ENCODE assay signal across 8 mouse cellular contexts in genomic region chr10:116789096-116789495, GRCm38 (mm10).
A peak's percentile ranks its signal among the peaks of the same experiment; 100 is the strongest.
DNase-seq lines count a peak whose midpoint lies in the region; ATAC-seq and TF ChIP-seq lines count a peak whose summit lies in the region.

No protein-coding gene starts in this region.

- no peaks in the 10 kb centered on the region for H3K36me3 ChIP-seq in forebrain, postnatal 0 days (ENCODE audit: insufficient read depth)
- H3K36me3 ChIP-seq in forebrain, embryonic 12.5 days (replicated peaks) = no peaks in the 10 kb centered on the region
- H3K36me3 ChIP-seq in testis, adult 2 months (ENCODE audit: control insufficient read depth, insufficient read depth, low read length) = no peaks in the 10 kb centered on the region

- 0 out of 2 replicates have a peak overlapping the region, but pooled peaks have one; percentile 2 for H3K27ac ChIP-seq in forebrain, postnatal 0 days (ENCODE audit: low read depth, low read length)
- no peak overlapping the region for H3K27ac ChIP-seq in forebrain, embryonic 12.5 days
- H3K27ac ChIP-seq in testis, adult 2 months (ENCODE audit: control insufficient read depth, insufficient read depth, low read depth, low read length) = no peak overlapping the region

- H3K9me3 ChIP-seq in forebrain, postnatal 0 days (ENCODE audit: low read length) = no peaks in the 10 kb centered on the region
- 0 out of 2 replicates have a peak, but pooled peaks cover 2% of the 10 kb centered on the region for H3K9me3 ChIP-seq in forebrain, embryonic 12.5 days

- no peak overlapping the region for H3K9ac ChIP-seq in forebrain, postnatal 0 days
- no peak overlapping the region for H3K9ac ChIP-seq in forebrain, embryonic 12.5 days

- no peaks in the 10 kb centered on the region for H3K27me3 ChIP-seq in forebrain, postnatal 0 days (ENCODE audit: insufficient read depth, low read length)
- no peaks in the 10 kb centered on the region for H3K27me3 ChIP-seq in forebrain, embryonic 12.5 days
- H3K27me3 ChIP-seq in testis, adult 2 months (ENCODE audit: control insufficient read depth, insufficient read depth, low read length) = no peaks in the 10 kb centered on the region

- DNase-seq in forebrain, postnatal 0 days = peak; percentile 59
- DNase-seq in testis, postnatal 10 days (ENCODE audit: low spot score) = no peak
- peak; percentile 48 for DNase-seq in naive thymus-derived CD4-positive, alpha-beta T cell, adult 2 months (ENCODE audit: low read depth)
- no peak for DNase-seq in heart, postnatal 14 days

- peak; percentile 69; the same call in 1 of the 2 replicates for ATAC-seq in forebrain, postnatal 0 days
- ATAC-seq in forebrain, embryonic 12.5 days (ENCODE audit: low FRiP score) = no peak
- peak; percentile 84 for ATAC-seq in frontal cortex, adult (ENCODE audit: low TSS enrichment)
- no peak for ATAC-seq in monocyte, adult 5-6 weeks (replicated peaks; ENCODE audit: insufficient number of reproducible peaks, low FRiP score, low TSS enrichment, poor library complexity, severe bottlenecking)

- no peak overlapping the region for H3K4me2 ChIP-seq in forebrain, postnatal 0 days (ENCODE audit: low read depth)
- H3K4me2 ChIP-seq in forebrain, embryonic 12.5 days = no peak overlapping the region

- TF ChIP-seq POLR2A in testis, adult 2 months (IDR thresholded peaks at IDR 0.05; ENCODE audit: control insufficient read depth, low read depth, low read length) = no peak

- H3K4me3 ChIP-seq in forebrain, postnatal 0 days (ENCODE audit: low read depth, low read length) = no peak overlapping the region
- H3K4me3 ChIP-seq in forebrain, embryonic 12.5 days (replicated peaks) = no peak overlapping the region
- no peak overlapping the region for H3K4me3 ChIP-seq in testis, adult 2 months (ENCODE audit: control insufficient read depth, low read depth, low read length)

- peak; percentile 62 for TF ChIP-seq CTCF in forebrain, postnatal 0 days (IDR thresholded peaks at IDR 0.05; ENCODE audit: low read depth)
- TF ChIP-seq CTCF in testis, adult 2 months (IDR thresholded peaks at IDR 0.05; ENCODE audit: control insufficient read depth, insufficient read depth, insufficient replicate concordance, low read depth, low read length) = peak; percentile 10; the same call in 1 of the 2 replicates

- H3K4me1 ChIP-seq in forebrain, postnatal 0 days (ENCODE audit: insufficient read depth) = no peaks in the 10 kb centered on the region
- peaks cover 3% of the 10 kb centered on the region; the same call in 1 of the 2 replicates for H3K4me1 ChIP-seq in forebrain, embryonic 12.5 days
- H3K4me1 ChIP-seq in testis, adult 2 months (ENCODE audit: control insufficient read depth, insufficient read depth, low read length) = no peaks in the 10 kb centered on the region

- intact Hi-C loops in heart, postnatal 14 days (cut with DNase I) = loop anchor here (5.0 kb wide), 1 partner anchor 43 kb away; no protein-coding TSS in a partner anchor

Comparison
In these comparisons a context has a peak if more than half of its experiments do, and no peak if none do; other contexts are left out.
1. ATAC-seq: peak in forebrain, postnatal 0 days (single experiment) and frontal cortex, adult (single experiment); none in forebrain, embryonic 12.5 days (single experiment) and monocyte, adult 5-6 weeks (single experiment).
2. DNase-seq: peak in forebrain, postnatal 0 days (single experiment) and naive thymus-derived CD4-positive, alpha-beta T cell, adult 2 months (single experiment); none in testis, postnatal 10 days (single experiment) and heart, postnatal 14 days (0 of 2).